Mouse (Mus musculus): Measurements from ENCODE around the gene Gcgr. TPM values are rescaled to one million over a fixed set of nuclear protein-coding genes. Genes with fewer than 3 reads are reported as not detected.

Gcgr gene
- not detected in 3 replicates for total RNA-seq (2017)

DNA sequence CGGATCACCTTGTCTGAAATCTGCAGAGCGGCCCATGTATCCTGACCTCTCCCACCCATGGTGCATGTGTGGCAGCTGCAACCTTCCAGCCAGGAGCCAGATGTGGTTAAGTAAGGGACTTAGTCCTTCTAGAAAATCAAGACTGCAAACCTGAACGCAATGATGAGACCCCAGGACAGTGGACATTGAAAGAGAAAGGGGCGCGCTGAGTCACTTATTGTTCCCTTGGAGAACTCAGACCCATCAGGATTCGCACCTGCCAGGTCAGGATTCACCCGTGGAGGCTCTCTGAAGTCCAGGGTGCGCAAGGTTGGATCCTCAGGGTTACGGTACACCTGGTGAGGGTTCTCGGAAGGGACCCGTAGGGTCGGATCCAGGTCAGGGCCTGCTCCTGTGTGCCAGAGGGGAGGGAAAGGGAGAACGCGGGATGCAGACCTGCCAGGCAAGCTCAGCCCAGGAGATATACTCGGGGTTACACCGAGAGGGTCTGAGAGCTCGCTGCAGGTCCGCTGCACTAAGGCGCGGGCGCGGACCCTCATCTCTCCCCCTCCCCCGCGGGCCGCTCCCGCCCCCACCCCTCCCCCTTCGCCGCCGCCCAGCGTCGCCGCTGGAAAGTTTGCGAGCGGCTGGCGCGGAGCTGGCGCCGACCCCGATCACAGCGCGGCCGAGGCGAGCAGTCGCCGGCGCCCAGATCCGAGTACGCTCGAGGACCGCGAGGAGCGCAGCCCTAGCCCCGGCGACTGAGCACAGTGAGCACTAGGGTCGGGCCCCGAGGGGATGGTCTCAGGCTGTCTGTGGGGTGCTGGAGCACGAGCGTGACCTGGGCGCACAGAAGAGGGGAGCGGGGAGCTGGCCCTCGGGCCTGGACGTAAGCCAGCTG lies at the start of gene Gcgr:
Gene Gcgr (plus strand): TSS at position 615 of the 880 bp plus-strand sequence.
- no peak for ATAC-seq (replicated peaks; ENCODE audit: insufficient number of reproducible peaks, low FRiP score, low TSS enrichment, poor library complexity, severe bottlenecking)

DNA sequence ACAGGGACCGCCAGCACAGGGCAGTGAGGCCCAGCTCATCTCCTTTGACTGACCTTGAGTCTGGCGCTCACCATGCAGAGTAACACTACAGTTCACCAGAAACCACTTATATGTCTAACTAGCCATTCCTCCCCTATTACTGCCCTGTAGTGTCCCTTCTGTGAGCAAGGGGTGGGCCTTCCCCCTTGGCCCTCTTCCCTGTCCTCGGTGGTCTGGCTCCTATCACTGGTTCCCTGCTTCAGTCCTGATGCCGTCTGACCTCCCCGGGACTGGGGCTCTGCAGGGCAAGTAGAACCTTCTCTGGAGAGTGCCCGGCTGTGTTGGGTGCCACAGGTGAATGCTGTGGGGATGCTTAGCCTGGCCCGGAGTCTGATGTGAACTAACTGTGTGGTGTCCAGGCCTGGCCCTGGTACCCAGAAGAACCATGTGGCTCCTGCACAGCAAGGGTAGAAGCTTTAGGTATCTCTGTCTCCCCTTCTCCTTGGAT lies 47.0 kb upstream of the Gcgr start:
- no peak for ATAC-seq (replicated peaks; ENCODE audit: insufficient number of reproducible peaks, low FRiP score, low TSS enrichment, poor library complexity, severe bottlenecking)

DNA sequence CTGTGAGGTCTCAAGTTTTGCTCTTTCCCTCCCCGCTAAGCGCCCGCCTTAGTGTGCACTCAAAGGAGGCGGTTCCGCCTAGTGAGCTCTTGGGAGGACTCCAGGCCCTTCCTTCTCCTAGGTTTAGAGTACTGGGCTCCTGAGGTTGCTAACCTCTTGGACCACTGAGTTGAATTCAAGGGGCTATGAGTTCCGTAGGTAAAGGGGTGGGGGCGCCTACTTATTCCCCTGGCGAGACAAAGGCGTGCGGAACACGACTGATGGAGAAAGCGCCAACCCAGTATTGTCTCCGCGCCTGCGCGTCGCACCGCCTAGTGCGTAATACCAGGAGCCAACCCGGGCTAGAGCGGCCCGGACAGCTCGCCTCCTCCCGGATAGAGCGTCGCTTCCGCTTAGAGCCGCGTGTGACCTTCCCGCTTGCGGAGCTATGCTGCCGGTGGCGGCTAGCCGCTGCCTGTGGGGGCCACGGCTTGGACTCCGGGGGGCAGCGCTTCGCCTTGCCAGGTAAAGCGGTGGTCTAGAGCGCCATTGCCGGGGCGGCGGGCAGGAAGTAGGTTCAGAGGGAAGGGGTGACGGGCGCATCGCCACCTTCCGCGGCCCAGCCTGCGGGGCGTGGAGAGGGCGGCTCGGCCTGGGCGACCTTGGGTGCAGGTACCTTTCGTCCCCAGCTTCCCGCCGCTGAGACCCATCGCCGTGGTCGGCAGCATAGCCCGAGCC lies 46.1 kb upstream of the Gcgr start, which contains the start of gene Mrpl12:
Gene Mrpl12 (plus strand): TSS at position 349 of the 717 bp plus-strand sequence.
- ATAC-seq (replicated peaks; ENCODE audit: insufficient number of reproducible peaks, low FRiP score, low TSS enrichment, poor library complexity, severe bottlenecking), result peak; percentile 85

DNA sequence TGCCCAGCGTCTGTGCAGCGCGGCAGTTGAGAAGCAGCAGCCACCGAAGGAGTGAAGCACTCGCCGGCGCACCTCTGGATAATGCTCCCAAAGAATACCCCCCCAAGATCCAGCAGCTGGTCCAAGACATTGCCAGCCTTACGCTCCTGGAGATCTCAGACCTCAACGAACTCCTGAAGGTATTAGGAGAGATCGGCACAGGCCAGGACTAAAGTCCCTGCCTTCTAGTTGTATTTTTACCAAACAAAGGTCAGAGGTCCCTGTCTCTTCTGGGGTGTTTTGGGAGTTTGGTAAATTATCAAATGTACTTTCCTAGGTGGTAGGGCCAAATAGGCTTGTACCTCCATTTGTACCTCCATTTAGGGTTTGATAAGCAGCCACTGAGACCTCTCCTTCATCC lies 45.2 kb upstream of the Gcgr start:
- ATAC-seq (replicated peaks; ENCODE audit: insufficient number of reproducible peaks, low FRiP score, low TSS enrichment, poor library complexity, severe bottlenecking), result no peak

DNA sequence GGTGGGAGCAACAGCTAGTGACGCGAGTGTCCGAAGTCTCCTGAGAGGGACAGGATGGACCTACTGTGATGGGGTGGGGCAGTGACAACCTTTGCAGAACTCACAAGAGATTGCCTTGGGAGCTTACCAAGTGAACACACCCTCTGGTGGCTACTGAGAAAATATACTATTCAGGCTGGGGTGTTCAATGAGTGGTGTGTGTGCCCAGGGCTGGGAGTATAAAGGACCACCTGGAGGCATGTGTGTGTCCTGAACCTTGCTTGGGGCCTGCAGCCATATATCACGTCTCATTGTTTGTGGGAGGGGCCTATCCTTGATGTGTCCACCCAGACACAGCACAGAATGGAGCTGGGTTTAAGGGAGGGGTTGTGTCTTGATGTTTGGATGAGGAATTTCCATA lies 42.0 kb upstream of the Gcgr start:
- no peak for ATAC-seq (replicated peaks; ENCODE audit: insufficient number of reproducible peaks, low FRiP score, low TSS enrichment, poor library complexity, severe bottlenecking)

DNA sequence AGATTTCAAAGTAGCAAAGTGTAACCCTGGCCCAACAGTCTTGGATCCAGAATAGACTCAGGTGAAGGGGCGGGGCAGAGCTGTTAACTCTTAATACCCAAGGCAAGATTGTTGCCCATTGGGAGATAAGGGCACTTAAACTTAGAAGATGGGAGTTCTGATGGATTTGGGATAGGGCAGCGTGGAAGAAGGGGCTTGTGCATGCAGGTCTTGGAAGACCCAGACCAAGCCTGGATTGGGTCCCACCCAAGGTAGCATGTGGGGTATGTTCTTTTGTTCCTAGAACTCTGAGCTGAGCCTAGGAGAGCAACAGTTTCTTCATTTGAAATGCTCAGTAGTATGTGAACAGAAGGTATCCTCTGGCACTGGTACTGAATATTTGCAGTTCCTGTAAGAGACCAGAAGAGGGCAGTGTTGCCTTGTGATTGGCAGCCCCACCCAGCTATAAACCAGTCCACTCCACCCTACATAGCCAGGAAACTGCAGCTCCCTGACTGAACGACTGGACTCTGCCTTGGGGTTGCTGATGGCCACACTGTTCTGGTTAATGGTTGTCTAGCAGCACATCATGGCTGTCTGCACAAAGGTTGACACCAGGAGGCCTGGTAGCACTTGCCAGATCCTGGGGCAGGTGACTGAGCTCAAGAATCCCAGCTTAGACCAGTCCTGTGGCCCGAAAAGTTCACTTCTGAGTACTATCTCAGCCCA lies 41.3 kb upstream of the Gcgr start:
- ATAC-seq (replicated peaks; ENCODE audit: insufficient number of reproducible peaks, low FRiP score, low TSS enrichment, poor library complexity, severe bottlenecking), result peak; percentile 68

DNA sequence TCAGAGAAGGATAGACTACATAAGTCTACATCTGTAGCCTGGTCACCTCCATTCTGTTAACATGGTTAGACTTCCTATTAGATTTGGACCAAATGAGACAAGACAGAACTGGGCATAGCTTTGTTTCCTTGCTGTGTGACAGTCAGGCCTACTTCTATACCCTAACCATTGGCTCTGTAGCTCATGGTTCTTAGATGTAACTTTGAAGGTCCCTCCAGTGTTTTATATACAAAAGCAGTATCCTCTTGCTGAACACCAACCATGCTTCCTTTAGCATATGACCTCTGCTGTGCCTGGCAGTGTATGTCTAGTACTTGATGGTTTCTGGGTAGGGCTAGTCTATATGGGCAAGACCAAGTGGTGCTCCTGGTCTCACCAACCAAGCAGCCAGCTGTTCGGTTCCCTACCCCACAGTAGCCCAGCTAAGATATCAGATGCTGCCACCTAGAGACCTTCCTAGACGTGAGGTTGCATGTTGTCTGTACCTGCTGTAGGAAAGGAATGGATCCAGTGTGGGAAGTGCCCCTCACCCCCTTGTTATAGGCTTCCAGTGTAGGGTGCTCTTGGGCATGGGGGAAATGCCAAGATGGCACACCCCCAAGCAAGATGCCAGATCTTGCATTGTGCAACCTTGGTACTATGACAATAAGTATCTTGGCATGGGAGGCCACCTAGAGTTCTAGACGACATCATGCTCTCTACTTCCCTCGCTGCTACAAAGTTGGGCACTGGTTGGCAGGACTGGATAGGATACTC lies 40.0 kb upstream of the Gcgr start:
- no peak for ATAC-seq (replicated peaks; ENCODE audit: insufficient number of reproducible peaks, low FRiP score, low TSS enrichment, poor library complexity, severe bottlenecking)

DNA sequence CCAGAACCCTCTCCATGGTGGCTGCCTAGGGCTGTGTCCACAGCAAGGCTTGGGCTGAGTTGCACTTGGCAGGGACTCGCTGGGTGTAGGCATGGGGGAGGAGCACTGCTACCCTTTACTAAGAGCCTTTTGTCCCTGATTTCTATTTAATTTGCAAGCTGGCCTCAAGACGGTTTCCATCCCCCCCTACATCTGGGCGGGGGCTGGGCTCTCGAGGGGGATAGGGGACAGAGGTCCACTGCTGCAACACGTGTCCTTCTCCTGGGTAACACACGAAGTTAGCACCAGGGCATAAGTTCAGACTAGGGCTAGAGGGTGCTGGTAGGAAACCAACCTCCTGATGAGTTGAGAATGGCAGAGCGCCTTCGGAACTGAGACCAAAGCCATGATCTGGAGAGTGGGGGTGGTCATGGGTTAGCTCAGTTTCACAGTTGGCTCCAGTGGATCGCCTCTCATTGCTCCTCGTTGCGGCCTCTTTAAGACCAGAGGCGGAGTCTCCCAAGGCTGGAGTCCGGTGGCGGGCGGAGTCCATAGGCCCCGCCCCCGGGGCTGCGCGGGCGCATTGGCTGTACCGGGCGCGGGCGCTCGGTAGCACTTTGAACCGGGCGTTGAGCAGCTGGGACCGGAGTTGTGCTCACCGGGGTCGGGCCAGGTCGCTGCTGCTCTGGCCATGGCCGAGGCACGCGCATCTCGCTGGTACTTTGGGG lies 39.0 kb upstream of the Gcgr start, which contains the start of gene Slc25a10:
Gene Slc25a10 (plus strand): TSS at position 524 of the 707 bp plus-strand sequence.
- peak; percentile 66 for ATAC-seq (replicated peaks; ENCODE audit: insufficient number of reproducible peaks, low FRiP score, low TSS enrichment, poor library complexity, severe bottlenecking)

DNA sequence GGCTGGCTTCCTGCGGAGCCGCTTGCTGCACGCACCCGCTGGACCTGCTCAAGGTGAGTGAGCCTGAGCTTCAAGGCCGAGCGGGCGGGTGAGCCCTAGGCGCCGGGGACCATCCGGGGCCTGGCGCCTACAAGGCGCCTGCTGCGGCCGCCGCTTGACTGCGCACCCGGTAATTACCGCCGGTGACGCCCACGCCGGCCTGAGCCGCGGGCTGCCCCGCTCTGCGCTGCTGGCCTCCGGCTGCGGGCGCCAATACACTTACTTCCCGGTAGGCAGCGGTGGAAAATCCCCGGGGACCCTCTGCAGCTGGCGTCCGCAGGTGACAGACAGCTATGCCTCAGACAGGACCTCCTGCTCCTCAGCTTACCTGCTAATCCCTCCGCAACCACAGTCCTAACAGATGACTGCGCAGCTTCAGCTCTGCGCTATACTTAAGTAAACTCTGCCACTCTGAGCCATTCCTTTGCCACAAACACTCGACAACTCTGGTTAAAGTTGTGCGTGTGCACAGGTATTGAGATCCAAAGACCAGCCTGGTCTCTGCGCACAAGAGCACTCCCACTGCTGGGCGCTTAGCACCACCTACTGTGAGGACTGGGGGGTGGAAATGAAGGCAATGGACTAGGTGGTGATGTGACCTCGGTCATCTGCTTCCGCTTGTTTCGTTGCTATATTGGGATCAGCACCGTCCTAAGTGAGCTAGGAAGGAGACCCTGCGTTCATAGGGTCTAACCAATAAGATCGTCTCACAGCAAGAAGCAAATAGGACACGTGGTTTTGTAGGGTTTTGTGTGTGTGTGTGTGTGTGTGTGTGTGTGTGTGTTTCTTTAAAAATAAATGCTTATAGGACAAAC lies 38.2 kb upstream of the Gcgr start:
- no peak for ATAC-seq (replicated peaks; ENCODE audit: insufficient number of reproducible peaks, low FRiP score, low TSS enrichment, poor library complexity, severe bottlenecking)

DNA sequence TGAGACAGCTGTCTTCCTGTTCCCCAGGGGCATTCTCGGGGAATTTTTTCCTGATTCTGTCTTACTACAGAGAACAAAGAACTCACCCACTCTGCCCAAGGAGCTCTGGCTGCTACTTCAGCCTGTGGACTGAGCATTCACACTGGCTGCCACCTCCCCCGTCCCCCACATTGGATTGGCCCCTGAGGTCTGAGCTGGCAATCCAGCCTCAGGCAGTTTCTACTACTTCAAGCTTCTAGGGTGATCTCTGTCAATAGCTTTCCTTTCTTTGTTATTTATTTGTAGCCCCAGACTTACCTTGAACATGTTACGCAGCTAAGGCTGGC lies 37.7 kb upstream of the Gcgr start:
- no peak for ATAC-seq (replicated peaks; ENCODE audit: insufficient number of reproducible peaks, low FRiP score, low TSS enrichment, poor library complexity, severe bottlenecking)

DNA sequence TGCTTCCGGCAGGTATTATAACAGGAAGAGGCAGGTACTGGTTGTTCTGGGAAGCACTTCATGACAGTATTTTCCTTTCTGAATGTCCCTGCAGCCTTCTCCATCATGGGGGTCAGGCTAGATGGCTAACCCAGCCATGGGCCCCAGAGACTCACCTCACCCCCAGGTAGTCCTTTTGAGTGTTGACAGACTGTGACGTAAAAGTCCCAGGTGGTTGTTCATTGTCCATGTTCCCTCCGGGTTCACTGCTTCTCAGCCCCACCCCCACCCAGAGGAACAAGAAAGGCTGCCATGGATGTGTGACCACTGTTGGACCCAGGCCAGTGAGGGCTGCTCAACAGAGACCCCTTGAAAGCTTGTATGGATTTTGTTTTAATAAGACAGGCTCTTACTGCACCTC lies 37.1 kb upstream of the Gcgr start:
- no peak for ATAC-seq (replicated peaks; ENCODE audit: insufficient number of reproducible peaks, low FRiP score, low TSS enrichment, poor library complexity, severe bottlenecking)

DNA sequence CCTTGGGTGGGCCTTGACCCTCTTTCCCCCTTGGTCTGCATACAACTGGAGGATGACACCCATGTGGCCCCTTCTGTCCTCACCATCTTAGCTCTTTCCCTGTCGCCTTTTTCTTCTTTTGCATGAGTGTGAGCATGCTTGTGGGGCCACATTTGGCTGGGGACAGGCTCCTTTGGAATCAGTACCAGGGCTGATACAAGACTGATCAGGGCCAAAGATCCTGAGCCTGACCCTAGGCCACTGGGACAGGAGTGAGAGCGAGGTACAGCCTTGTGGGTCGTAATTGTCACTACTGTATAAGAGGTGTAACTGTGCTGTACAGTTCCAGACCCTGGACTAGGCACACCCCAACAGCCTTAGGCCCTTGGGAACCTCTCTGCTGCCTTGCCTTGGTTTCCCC lies 36.6 kb upstream of the Gcgr start:
- ATAC-seq (replicated peaks; ENCODE audit: insufficient number of reproducible peaks, low FRiP score, low TSS enrichment, poor library complexity, severe bottlenecking), result no peak

DNA sequence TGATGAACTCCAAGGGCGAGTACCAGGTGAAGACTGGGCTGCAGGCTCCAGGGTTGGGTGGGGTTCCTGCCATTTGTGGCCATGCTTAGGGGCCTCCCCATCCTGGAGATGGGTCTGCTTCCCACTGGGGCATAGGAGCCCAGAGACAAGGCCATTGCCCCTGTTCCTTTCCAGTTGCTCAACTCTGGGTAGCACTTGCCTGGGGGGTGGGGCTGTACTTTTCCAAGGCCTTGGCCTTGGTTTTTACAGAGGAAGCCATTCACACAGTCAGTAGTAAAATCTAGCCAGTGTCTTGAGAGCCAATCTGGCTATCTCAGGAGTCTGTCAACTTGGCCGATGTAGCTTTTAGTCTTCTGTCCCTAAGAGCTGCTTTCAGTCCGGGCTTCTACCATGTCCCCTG lies 33.1 kb upstream of the Gcgr start:
- no peak for ATAC-seq (replicated peaks; ENCODE audit: insufficient number of reproducible peaks, low FRiP score, low TSS enrichment, poor library complexity, severe bottlenecking)

DNA sequence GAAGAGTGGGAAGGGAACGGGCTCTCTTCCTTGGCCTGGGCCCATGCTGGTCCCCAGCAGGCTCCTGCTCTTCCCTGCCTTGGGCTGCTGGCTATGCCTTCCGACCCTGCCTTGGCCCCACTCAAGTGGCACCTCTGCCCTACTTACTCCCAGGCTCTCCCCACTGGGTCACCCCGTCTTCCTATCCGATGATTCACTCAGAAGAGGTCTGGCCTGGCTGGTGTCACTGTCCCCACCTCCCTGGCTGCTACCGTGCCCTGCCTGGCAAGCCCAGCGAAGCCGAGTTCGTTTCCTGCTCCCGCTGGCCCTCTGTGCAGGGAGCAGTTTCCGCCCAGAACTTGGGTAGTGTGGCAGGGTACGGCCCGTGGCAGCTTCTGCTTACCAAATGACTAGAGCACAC lies 32.3 kb upstream of the Gcgr start:
- ATAC-seq (replicated peaks; ENCODE audit: insufficient number of reproducible peaks, low FRiP score, low TSS enrichment, poor library complexity, severe bottlenecking), result no peak

DNA sequence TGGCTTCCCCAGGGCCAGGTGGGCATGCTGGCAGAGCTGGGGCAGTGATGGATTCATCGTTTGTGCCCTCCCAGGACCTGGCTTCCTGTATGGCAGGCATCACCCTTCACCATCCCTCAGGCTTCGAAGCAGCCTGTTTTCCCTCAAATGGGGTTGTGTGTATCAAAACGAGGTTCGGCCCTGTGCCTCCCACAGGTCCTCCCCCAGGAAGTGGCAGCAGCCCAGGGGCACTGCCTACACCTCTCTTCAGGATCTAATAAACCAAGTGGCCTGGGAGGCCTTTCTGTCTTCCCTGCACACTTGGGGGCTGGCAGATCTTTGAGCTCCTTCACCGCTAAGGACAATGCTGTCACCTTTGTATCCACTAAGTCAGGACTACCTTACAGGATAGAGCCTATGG lies 31.6 kb upstream of the Gcgr start:
- ATAC-seq (replicated peaks; ENCODE audit: insufficient number of reproducible peaks, low FRiP score, low TSS enrichment, poor library complexity, severe bottlenecking), result no peak

DNA sequence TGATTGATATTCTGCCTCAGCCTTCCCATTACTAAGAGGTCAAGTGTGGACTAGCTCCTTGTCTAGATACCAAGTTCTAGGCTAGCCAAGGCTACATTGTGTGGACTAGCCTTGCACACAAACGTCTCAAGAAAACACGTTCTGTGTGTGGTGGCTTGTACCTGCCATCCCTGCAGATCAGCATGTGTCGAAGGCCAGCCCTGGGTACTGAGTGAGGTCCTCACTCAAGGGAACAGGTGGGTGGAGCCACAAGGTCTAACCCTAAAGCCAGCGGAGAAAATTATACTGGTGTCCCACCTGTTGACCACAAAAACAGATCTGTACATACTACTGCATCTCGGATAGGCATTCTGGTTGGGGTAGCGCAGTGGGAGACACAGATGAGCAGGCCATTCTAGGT lies 30.6 kb upstream of the Gcgr start:
- no peak for ATAC-seq (replicated peaks; ENCODE audit: insufficient number of reproducible peaks, low FRiP score, low TSS enrichment, poor library complexity, severe bottlenecking)

DNA sequence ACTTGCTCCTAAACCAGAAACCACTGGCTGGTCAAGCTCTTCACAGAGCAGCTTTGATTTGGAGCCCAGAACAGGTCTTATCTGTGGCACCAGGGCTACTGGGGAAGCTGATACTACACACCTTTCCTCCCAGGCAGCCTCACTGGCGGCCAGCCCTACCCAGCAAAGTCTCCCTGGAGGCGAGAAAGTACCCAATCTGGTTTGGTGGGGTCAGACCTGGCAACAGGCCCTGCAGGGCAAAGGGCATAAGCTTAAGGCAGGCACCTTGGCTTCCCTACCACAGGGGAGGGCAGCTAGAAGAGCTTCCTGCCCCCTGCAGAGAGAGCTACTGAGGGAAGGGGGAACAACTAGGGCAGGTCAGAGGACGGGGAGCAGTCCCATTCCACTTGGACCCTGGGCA lies 30.1 kb upstream of the Gcgr start:
- no peak for ATAC-seq (replicated peaks; ENCODE audit: insufficient number of reproducible peaks, low FRiP score, low TSS enrichment, poor library complexity, severe bottlenecking)
